Mouse (Mus musculus) E14TG2a.4 (cell line): ENCODE data around the gene Rxylt1.

Experiments used
- CTCF ChIP-seq: conservative IDR thresholded peaks from 2 replicates; pipeline ENCODE4 v1.5.1; 2014; ENCODE audit warnings: low read length
- NANOG ChIP-seq: IDR thresholded peaks from 2 replicates; pipeline ENCODE4 v1.6.1; 2014; ENCODE audit warnings: borderline replicate concordance, low read length, mixed read lengths
- POU5F1 ChIP-seq: IDR thresholded peaks from 2 replicates; pipeline ENCODE4 v1.6.1; 2014; ENCODE audit warnings: low read length, borderline replicate concordance

GRCm38 (mm10) chr10:122121290-122121970 is 24.3 kb upstream of the Rxylt1 start:
- TF ChIP-seq CTCF (no peak), NANOG (no peak), POU5F1 (no peak)
